Mouse (Mus musculus): ENCODE results near the gene Hcn3.

The Hcn3 gene

GRCm38 (mm10) chr3:89136365-89136764 is 23.6 kb downstream of the Hcn3 start:
- DNase-seq: no peak

- no peak for DNase-seq
Measured at GRCm38 (mm10) chr3:89135958-89136357, 24.0 kb downstream of the Hcn3 start, which contains the start of gene Pklr. Pklr (plus strand) TSS chr3:89136142.

GRCm38 (mm10) chr3:89133752-89134151 is 26.2 kb downstream of the Hcn3 start:
- no peak for DNase-seq

- DNase-seq: no peak
Measured at GRCm38 (mm10) chr3:89133063-89133450, 26.9 kb downstream of the Hcn3 start.

- peak; percentile 61 for DNase-seq
Measured at GRCm38 (mm10) chr3:89132285-89133062, 27.5 kb downstream of the Hcn3 start.

GRCm38 (mm10) chr3:89131816-89132215 is 28.2 kb downstream of the Hcn3 start:
- peak; percentile 78 for DNase-seq

- no peak for DNase-seq
Measured at GRCm38 (mm10) chr3:89129908-89130307, 30.1 kb downstream of the Hcn3 start.

GRCm38 (mm10) chr3:89125981-89126380 is 34.0 kb downstream of the Hcn3 start:
- no peak for DNase-seq

- no peak for DNase-seq
Measured at GRCm38 (mm10) chr3:89124241-89124640, 35.8 kb downstream of the Hcn3 start.

GRCm38 (mm10) chr3:89123313-89123712 is 36.7 kb downstream of the Hcn3 start:
- DNase-seq: no peak

- DNase-seq: peak; percentile 40
Measured at GRCm38 (mm10) chr3:89115522-89115921, 44.5 kb downstream of the Hcn3 start.

GRCm38 (mm10) chr3:89113058-89113457 is 46.9 kb downstream of the Hcn3 start:
- DNase-seq: no peak

- no peak for DNase-seq
Measured at GRCm38 (mm10) chr3:89108146-89108545, 51.9 kb downstream of the Hcn3 start.

- DNase-seq: no peak
Measured at GRCm38 (mm10) chr3:89107545-89107944, 52.5 kb downstream of the Hcn3 start.

GRCm38 (mm10) chr3:89106881-89107280 is 53.1 kb downstream of the Hcn3 start:
- no peak for DNase-seq

- no peak for DNase-seq
Measured at GRCm38 (mm10) chr3:89103291-89103595, 56.8 kb downstream of the Hcn3 start.

- DNase-seq: no peak
Measured at GRCm38 (mm10) chr3:89102495-89103290, 57.3 kb downstream of the Hcn3 start.

GRCm38 (mm10) chr3:89101812-89102494 is 58.0 kb downstream of the Hcn3 start, which contains the start of gene Fdps:
Fdps (minus strand) TSS chr3:89101959.
- peak; percentile 99 for DNase-seq

- no peak for DNase-seq
Measured at GRCm38 (mm10) chr3:89101459-89101811, 58.6 kb downstream of the Hcn3 start.

- DNase-seq: no peak
Measured at GRCm38 (mm10) chr3:89100811-89101210, 59.2 kb downstream of the Hcn3 start, which contains the start of gene Gm43738. Gm43738 (minus strand) TSS chr3:89101099.

All from right cerebral cortex, adult 18-20 months (tissue).